Mouse (Mus musculus) kidney, embryonic 15.5 days (tissue): ENCODE results near the gene Flt3l. TPM values are rescaled to one million over a fixed set of nuclear protein-coding genes. Genes with fewer than 3 reads are reported as not detected.
A peak's percentile ranks its signal among the peaks of the same experiment; 100 is the strongest.

Experiments
- ATAC-seq: fragments of 200-750 bp; cut with Nextera tagmentation; replicated peaks from 2 replicates; pipeline ENCODE4 v1.8.0; 2017; ENCODE audit warnings: moderate TSS enrichment; ENCODE audit not compliant: low FRiP score
- H3K27ac ChIP-seq: fragments of 300-500 bp; sonication (generic); 2 replicates; pipeline ENCODE4 v1.5.1; 2015; ENCODE audit warnings: mild to moderate bottlenecking, inconsistent platforms
- H3K27me3 ChIP-seq: fragments of 300-500 bp; sonication (generic); 2 replicates; pipeline ENCODE4 v1.6.1; 2015; ENCODE audit warnings: inconsistent platforms
- H3K36me3 ChIP-seq: fragments of 300-500 bp; sonication (generic); 2 replicates; pipeline ENCODE4 v1.6.1; 2015; ENCODE audit warnings: inconsistent platforms
- H3K4me1 ChIP-seq: fragments of 300-500 bp; sonication (generic); 2 replicates; pipeline ENCODE4 v1.6.1; 2015; ENCODE audit warnings: inconsistent platforms
- H3K4me2 ChIP-seq: fragments of 300-500 bp; sonication (generic); 2 replicates; pipeline ENCODE4 v1.6.1; 2015; ENCODE audit warnings: moderate library complexity, mild to moderate bottlenecking, inconsistent platforms
- H3K4me3 ChIP-seq: fragments of 300-500 bp; sonication (generic); replicated peaks from 2 replicates; pipeline ENCODE4 v1.5.1; 2015; ENCODE audit warnings: mild to moderate bottlenecking, inconsistent platforms
- H3K9ac ChIP-seq: fragments of 300-500 bp; sonication (generic); 2 replicates; pipeline ENCODE4 v1.6.1; 2015; ENCODE audit warnings: mild to moderate bottlenecking, inconsistent platforms
- H3K9me3 ChIP-seq: fragments of 300-500 bp; sonication (generic); replicated peaks from 2 replicates; pipeline ENCODE4 v1.6.1; 2016; ENCODE audit warnings: inconsistent platforms
- WGBS: fragments of 180-500 bp; shearing (Covaris S2); methylation state at CpG from one replicate; pipeline ENCODE4 v1.1.7; 2015; ENCODE audit warnings: mixed read lengths; 5-methylcytosine and 5-hydroxymethylcytosine counted together
- microRNA counts: library from miRNA; unstranded; fragments of <30 nt; microRNA quantifications from one replicate; lab custom pipeline; 2016
- microRNA-seq: library from miRNA; unstranded; fragments of <30 nt; microRNA quantifications from one replicate; pipeline ENCODE4, GENCODE M21; 2016
- polyA plus RNA-seq: library from polyadenylated mRNA; unstranded; fragments of >200 nt; fragmentation: Nextera tagmentation; extraction: Ambion mirVana; gene quantifications from 2 replicates; pipeline ENCODE4 v1.2.1, GENCODE M21; 2015

Gene Flt3l
- polyA plus RNA-seq, 1 experiment from 2014 or later, result 1.9 TPM

DNA sequence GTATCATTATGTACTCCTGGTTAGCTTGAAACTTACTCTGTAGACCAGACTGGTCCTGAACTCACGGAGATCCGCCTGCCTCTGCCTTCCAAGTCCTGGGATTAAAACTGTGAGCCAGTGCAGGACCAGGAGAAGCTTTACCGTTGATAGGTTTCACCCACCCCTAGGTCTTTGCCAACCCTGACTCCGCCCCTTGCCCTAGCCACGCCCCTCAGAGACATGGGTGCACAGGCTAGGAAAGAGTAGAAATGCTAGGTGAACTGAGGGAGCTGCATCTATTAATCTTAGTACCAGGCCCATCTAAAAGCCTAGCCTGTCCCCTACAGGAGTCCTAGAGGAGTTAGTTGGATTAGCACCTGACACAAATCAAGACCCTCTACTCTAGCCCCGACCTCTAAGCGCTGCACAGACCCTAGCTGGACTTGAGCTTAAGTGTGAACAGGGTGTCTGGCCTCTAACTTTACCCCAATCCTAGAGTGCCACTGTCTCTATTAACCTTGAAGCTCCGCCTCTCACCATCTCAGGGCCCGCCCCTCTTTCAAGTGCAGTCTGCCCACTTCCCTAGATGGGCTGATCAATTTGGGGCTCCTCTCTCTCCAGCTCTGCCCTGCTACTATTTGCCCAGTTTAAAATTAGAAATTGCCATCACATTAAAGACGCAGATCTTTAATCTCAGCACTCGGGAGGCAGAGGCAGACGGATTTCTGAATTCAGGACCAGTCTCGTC, 45.8 kb downstream of the Flt3l start:
- Histone ChIP-seq H3K27me3 (no peaks in the 10 kb centered on the region), H3K4me1 (peaks cover 45% of the 10 kb centered on the region), H3K27ac (peak overlapping the region; percentile 90; the same call in 1 of the 2 replicates), H3K4me2 (peak overlapping the region; percentile 79), H3K9ac (peak overlapping the region; percentile 77; the same call in 1 of the 2 replicates), H3K4me3 (peak overlapping the region; percentile 59), H3K36me3 (peaks cover 42% of the 10 kb centered on the region), H3K9me3 (no peaks in the 10 kb centered on the region)
- no peak for ATAC-seq
- WGBS, result 76% methylated on average over 13 of the region's 13 CpGs

- Histone ChIP-seq H3K27me3 (no peaks in the 10 kb centered on the region), H3K4me1 (peaks cover 27% of the 10 kb centered on the region), H3K9ac (no peak overlapping the region), H3K4me2 (no peak overlapping the region), H3K9me3 (no peaks in the 10 kb centered on the region), H3K27ac (no peak overlapping the region), H3K4me3 (no peak overlapping the region), H3K36me3 (peaks cover 60% of the 10 kb centered on the region)
- ATAC-seq, result no peak
- WGBS, result 94% methylated on average over 17 of the region's 17 CpGs
These were observed 47.6 kb downstream of the Flt3l start for GRCm38 (mm10) chr7:45088597-45088996.

- Histone ChIP-seq H3K27ac (no peak overlapping the region), H3K4me3 (no peak overlapping the region), H3K36me3 (peaks cover 78% of the 10 kb centered on the region), H3K4me1 (peaks cover 28% of the 10 kb centered on the region), H3K9ac (no peak overlapping the region), H3K4me2 (no peak overlapping the region), H3K9me3 (no peaks in the 10 kb centered on the region), H3K27me3 (no peaks in the 10 kb centered on the region)
- no peak for ATAC-seq
- 84% methylated on average over 4 of the region's 4 CpGs for WGBS
These were observed 50.1 kb downstream of the Flt3l start for GRCm38 (mm10) chr7:45086084-45086483.

DNA sequence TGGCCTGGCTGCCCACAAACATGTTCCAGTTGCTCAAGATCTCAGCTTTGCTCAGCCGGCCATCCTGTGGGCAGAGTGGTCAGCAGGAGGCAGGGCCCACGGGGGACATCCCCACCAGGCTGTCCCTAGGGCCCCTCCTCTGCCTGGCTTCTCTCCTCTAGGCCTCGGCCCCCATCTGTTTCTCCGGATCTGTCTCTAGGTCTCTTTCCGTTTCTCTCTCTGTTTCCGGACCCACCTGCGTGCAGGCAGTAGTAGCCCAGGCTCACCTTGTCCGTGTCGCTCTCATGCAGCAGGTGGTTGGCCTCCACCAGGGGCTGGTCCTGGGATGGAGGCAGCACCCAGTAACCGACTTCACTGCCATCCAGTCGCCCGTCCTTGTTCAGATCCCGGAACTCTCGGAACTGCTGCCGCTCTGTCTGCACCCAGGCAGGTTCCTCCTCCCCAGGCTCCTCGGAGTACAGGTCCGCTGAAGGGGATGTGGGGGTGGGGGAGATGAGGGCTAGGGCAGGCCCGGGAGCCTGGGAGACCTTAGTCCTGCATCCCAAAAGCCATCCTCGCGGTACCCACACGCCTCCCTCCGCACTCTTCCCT, 52.8 kb downstream of the Flt3l start:
- peaks cover 21% of the 10 kb centered on the region; the same call in 1 of the 2 replicates for H3K4me1 ChIP-seq
- H3K36me3 ChIP-seq, result peaks cover 69% of the 10 kb centered on the region
- H3K4me2 ChIP-seq, result no peak overlapping the region
- WGBS, result 82% methylated on average over 22 of the region's 22 CpGs
- no peak overlapping the region for H3K9ac ChIP-seq
- no peaks in the 10 kb centered on the region for H3K27me3 ChIP-seq
- H3K9me3 ChIP-seq, result no peaks in the 10 kb centered on the region
- peak overlapping the region; percentile 74; the same call in 1 of the 2 replicates for H3K27ac ChIP-seq
- no peak overlapping the region for H3K4me3 ChIP-seq
- no peak for ATAC-seq

- Histone ChIP-seq H3K27ac (peak overlapping the region; percentile 74), H3K9me3 (no peaks in the 10 kb centered on the region), H3K9ac (no peak overlapping the region), H3K4me1 (peaks cover 21% of the 10 kb centered on the region; the same call in 1 of the 2 replicates), H3K4me2 (no peak overlapping the region), H3K27me3 (no peaks in the 10 kb centered on the region), H3K4me3 (0 out of 2 replicates have a peak overlapping the region, but pooled peaks have one; percentile 7), H3K36me3 (peaks cover 65% of the 10 kb centered on the region)
- 69% methylated on average over 25 of the region's 25 CpGs for WGBS
- ATAC-seq, result 0 out of 2 replicates have a peak, but pooled peaks have one; percentile 8
These were observed 53.6 kb downstream of the Flt3l start for GRCm38 (mm10) chr7:45082401-45083299.

DNA sequence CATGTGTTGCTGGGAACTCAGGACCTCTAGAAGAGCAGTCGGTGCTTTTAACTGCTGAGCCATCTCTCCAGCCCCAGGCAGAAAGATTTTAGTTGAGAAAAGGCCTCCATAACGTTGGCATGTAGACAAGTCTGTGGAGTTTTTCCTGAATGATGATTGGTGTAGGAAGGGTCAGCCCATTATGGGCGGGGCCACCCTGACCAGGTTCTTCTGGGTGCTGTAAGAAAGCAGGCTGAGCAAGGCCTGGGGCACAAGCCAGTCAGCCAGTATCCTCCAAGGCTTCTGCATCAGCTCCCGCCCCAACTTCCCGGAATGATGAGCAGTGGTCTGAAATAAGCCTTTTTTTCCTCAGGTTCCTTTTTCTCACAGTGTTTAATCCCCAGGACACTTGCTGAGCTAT, 55.2 kb downstream of the Flt3l start:
- peak overlapping the region; percentile 41; the same call in 1 of the 2 replicates for H3K27ac ChIP-seq
- H3K36me3 ChIP-seq, result peaks cover 65% of the 10 kb centered on the region
- no peak overlapping the region for H3K4me3 ChIP-seq
- no peaks in the 10 kb centered on the region for H3K9me3 ChIP-seq
- no peak for ATAC-seq
- peaks cover 21% of the 10 kb centered on the region; the same call in 1 of the 2 replicates for H3K4me1 ChIP-seq
- no peak overlapping the region for H3K4me2 ChIP-seq
- WGBS, result 57% methylated on average over 5 of the region's 5 CpGs
- H3K9ac ChIP-seq, result no peak overlapping the region
- H3K27me3 ChIP-seq, result no peaks in the 10 kb centered on the region

DNA sequence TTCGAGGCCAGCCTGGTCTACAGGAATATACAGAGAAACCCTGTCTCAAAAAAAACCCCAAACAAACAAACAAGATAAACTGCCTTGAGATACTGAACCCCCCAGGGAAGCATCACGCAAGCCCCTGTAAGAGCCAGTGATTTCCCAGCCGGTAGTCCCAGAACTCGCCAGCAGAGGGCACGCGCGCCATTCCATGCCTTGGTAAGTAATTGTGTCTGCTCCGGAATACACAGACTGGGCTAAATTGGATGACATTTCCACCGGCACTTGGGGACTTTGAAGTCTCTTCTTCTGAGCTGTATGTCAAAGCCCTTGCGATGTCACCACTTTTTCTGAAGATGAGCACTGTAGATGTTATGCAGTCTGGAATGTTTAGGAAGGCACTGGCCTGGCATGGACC, 56.4 kb downstream of the Flt3l start:
- Histone ChIP-seq H3K27me3 (no peaks in the 10 kb centered on the region), H3K9me3 (no peaks in the 10 kb centered on the region), H3K9ac (no peak overlapping the region), H3K27ac (no peak overlapping the region), H3K4me3 (no peak overlapping the region), H3K4me2 (no peak overlapping the region), H3K36me3 (peaks cover 63% of the 10 kb centered on the region), H3K4me1 (peaks cover 30% of the 10 kb centered on the region)
- 2% methylated on average over 10 of the region's 10 CpGs for WGBS
- peak; percentile 16; the same call in 1 of the 2 replicates for ATAC-seq

MicroRNA genes within 50 kb of the gene (microRNA counts, 519-probe panel; counts per million panel counts)
- 2,619 counts per million, percentile 57 among the panel's probes with 10 or more counts for microRNA mmu-miR-150 (lab: Ali Mortazavi, UCI)

Small RNA genes within 50 kb of the gene (microRNA-seq; reads per million reads assigned to microRNA genes)
- gene Mir150, result 11.3 reads per million, percentile 30 among the genes with 10 or more reads in this experiment
- gene Mir5121, result 17.6 reads per million, percentile 37 among the genes with 10 or more reads in this experiment
- not detected for gene Mir7055

Other genes starting within 250 kb of the Flt3l start
- gene Med25, start 243.7 kb downstream of the Flt3l start, polyA plus RNA-seq, result 103 and 126 TPM in 2 replicates
- gene Fuz, start 240.4 kb downstream of the Flt3l start, polyA plus RNA-seq, result 22.3 and 24.0 TPM in 2 replicates
- gene Ap2a1, start 206.9 kb downstream of the Flt3l start, polyA plus RNA-seq, result 74.2 and 79.1 TPM in 2 replicates
- 0.14 TPM in 2 replicates for gene Tsks, start 193.2 kb downstream of the Flt3l start, polyA plus RNA-seq
- 19.2 and 25.1 TPM in 2 replicates for gene Cpt1c, start 161.6 kb downstream of the Flt3l start, polyA plus RNA-seq
- gene Prmt1, start 149.9 kb downstream of the Flt3l start, polyA plus RNA-seq, result 704 and 710 TPM in 2 replicates
- gene Irf3, start 138.8 kb downstream of the Flt3l start, polyA plus RNA-seq, result 86.4 and 90.4 TPM in 2 replicates
- gene Bcl2l12, start 137.7 kb downstream of the Flt3l start, polyA plus RNA-seq, result 60.7 and 66.5 TPM in 2 replicates
- gene Scaf1, start 120.1 kb downstream of the Flt3l start, polyA plus RNA-seq, result 35.5 and 40.1 TPM in 2 replicates
- 32.6 and 43.2 TPM in 2 replicates for gene Rras, start 118.5 kb downstream of the Flt3l start, polyA plus RNA-seq
- 10.3 and 11.3 TPM in 2 replicates for gene Prr12, start 83.6 kb downstream of the Flt3l start, polyA plus RNA-seq
- gene Nosip, start 74.0 kb downstream of the Flt3l start, polyA plus RNA-seq, result 71.5 and 79.5 TPM in 2 replicates
- 33.7 and 36.2 TPM in 2 replicates for gene Prrg2, start 73.8 kb downstream of the Flt3l start, polyA plus RNA-seq
- 322 and 362 TPM in 2 replicates for gene Rcn3, start 44.2 kb downstream of the Flt3l start, polyA plus RNA-seq
- gene Fcgrt, start 32.6 kb downstream of the Flt3l start, polyA plus RNA-seq, result 78.0 and 93.5 TPM in 2 replicates
- gene Rps11, start 12.0 kb downstream of the Flt3l start, polyA plus RNA-seq, result 1,536 and 1,655 TPM in 2 replicates
- gene Rpl13a, start 7.7 kb downstream of the Flt3l start, polyA plus RNA-seq, result 1,248 and 1,360 TPM in 2 replicates
- 0.44 TPM in 1 of 2 replicates, not detected in the other for gene Gm45713, start 201 bp downstream of the Flt3l start, polyA plus RNA-seq
- 107 and 108 TPM in 2 replicates for gene Pih1d1, start 17.9 kb upstream of the Flt3l start, polyA plus RNA-seq
- 69.3 and 69.9 TPM in 2 replicates for gene Aldh16a1, start 18.2 kb upstream of the Flt3l start, polyA plus RNA-seq
- gene Slc17a7, start 27.5 kb upstream of the Flt3l start, polyA plus RNA-seq, result 0.14 and 0.30 TPM in 2 replicates
- gene Gfy, start 43.1 kb upstream of the Flt3l start, polyA plus RNA-seq, result not detected in 2 replicates
- gene Pth2, start 44.6 kb upstream of the Flt3l start, polyA plus RNA-seq, result not detected in 2 replicates
- gene Ccdc155, start 68.5 kb upstream of the Flt3l start, polyA plus RNA-seq, result 0.78 and 1.1 TPM in 2 replicates
- gene Dkkl1, start 75.7 kb upstream of the Flt3l start, polyA plus RNA-seq, result 0.97 and 1.4 TPM in 2 replicates
- 196 and 207 TPM in 2 replicates for gene Tead2, start 79.3 kb upstream of the Flt3l start, polyA plus RNA-seq
- 1.2 and 2.4 TPM in 2 replicates for gene Cd37, start 102.7 kb upstream of the Flt3l start, polyA plus RNA-seq
- 0.10 and 0.23 TPM in 2 replicates for gene Slc6a16, start 104.7 kb upstream of the Flt3l start, polyA plus RNA-seq
- not detected in 2 replicates for gene Slc6a21, start 141.1 kb upstream of the Flt3l start, polyA plus RNA-seq
- 17.4 and 19.0 TPM in 2 replicates for gene Trpm4, start 197.3 kb upstream of the Flt3l start, polyA plus RNA-seq
- 2.1 and 2.5 TPM in 2 replicates for gene Hrc, start 198.9 kb upstream of the Flt3l start, polyA plus RNA-seq
- gene Ppfia3, start 230.6 kb upstream of the Flt3l start, polyA plus RNA-seq, result 6.7 and 7.5 TPM in 2 replicates
- gene Lin7b, start 234.2 kb upstream of the Flt3l start, polyA plus RNA-seq, result 0.41 and 0.96 TPM in 2 replicates